Mouse (Mus musculus): ENCODE results near the gene Gm13306.
"Not testable (repeated sequence)": the region's sequence is repeated elsewhere in the genome, so short reads cannot be mapped to it uniquely, and the experiment has no call there.

GRCm38 (mm10) chr4:42183234-42184197 is 30.3 kb downstream of the Gm13306 start:
- TF ChIP-seq CTCF (conservative IDR thresholded peaks at IDR 0.05; ENCODE audit: insufficient read depth, insufficient read length, low read depth, low read length); POLR2A (IDR thresholded peaks at IDR 0.05; ENCODE audit: low read depth, low read length): not testable (repeated sequence)

Measured in kidney, adult 2 months (tissue).